Mouse (Mus musculus): Measurements from ENCODE around the gene Comp.

DNA sequence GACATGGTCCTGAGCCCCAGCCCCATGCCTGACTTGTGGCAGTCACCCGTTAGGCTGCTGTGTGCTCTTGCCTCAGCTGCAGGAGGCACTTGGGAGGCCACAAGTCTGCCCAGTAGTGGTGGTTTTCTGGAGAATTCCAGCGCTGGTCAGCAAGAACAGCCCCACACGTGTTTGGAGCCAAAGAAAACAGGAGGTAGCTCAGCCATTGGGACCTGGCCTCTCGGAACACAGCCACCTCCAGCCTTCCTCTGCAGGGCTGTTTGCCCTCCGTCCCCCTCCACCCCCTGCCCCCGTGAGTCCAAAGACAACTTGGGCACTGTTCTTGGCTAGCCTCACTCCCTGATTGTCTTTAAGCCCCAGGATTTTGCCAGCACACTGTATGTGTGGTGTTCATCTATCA lies 1.4 kb upstream of the Comp start:
- TF ChIP-seq EP300 (optimal IDR thresholded peaks at IDR 0.05) (no peak), CTCF (IDR thresholded peaks at IDR 0.05; ENCODE audit: low read depth) (no peak)
